Mouse (Mus musculus): ENCODE measurements around the gene Napsa. TPM values are rescaled to one million over a fixed set of nuclear protein-coding genes. Genes with fewer than 3 reads are reported as not detected.

Gene Napsa
- 162 to 248 TPM (median 207 TPM) in 3 replicates for total RNA-seq (2017)

DNA sequence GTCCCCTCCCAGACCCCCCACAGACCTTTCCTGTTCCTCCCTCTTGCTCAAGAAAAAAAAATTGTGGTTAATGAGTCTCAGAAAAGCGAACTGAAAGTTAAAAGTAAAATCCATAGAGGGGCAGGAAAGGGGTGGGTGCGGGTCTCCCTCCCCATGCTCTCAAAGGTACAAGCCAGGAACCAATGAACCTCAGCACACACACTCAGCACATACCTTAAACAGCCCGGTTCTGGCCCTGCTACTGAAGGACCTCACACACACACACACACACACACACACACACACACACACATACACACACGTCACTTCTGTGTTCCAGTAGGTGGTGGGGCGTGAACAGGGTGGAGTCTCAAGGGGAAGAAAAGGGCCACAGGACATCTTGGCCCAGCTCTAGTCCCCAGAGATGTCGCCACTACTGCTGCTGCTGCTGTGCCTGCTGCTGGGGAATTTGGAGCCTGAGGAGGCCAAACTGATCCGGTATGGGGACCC lies at the start of gene Napsa:
Gene Napsa, plus strand, starts transcription at position 168 of the 489 bp plus-strand sequence.
- peak; percentile 89 for ATAC-seq (replicated peaks; ENCODE audit: insufficient number of reproducible peaks, low FRiP score, low TSS enrichment, poor library complexity, severe bottlenecking)

DNA sequence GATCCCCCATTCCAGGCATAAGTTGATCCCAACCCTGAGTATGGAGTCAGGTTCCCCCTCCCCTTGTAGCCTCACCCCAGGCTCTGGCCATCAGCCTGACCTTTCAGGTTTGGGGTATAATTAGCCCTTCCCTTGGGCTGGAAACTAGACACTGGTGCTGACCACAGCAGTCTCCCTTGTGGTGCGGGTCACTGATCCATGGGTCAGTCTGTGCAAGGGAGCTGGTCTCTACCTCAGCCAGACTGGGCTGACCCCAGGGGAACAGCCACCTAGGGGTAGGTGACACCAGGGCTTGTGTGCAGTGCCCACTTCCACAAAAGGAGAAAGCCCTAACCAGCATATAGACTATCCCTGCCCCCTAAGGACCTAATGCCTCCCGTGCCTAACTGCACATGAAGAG lies 49.1 kb upstream of the Napsa start:
- no peak for ATAC-seq (replicated peaks; ENCODE audit: insufficient number of reproducible peaks, low FRiP score, low TSS enrichment, poor library complexity, severe bottlenecking)

DNA sequence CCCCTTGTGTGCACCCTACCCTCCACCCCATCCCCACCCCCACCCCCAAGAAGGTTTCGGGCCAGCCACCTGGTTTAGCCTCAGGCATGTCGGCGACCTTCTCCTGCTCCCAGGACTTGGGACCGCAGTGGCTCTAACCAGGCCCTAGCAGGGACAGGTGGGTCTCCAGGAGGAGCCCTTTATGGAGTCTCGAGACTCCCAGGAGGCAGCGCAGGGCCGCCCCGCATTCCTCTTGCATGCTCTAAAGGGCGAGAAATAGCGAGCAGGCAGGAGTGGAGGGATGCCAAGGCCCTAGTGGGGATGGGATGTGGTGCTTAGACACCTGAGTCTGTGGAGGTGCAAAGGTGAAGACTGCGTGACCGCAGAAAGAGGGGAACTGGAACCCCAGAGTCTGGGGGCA lies 47.7 kb upstream of the Napsa start, which contains the start of gene Mybpc2:
Gene Mybpc2, minus strand, starts transcription at position 155 of the 400 bp plus-strand sequence.
- no peak for ATAC-seq (replicated peaks; ENCODE audit: insufficient number of reproducible peaks, low FRiP score, low TSS enrichment, poor library complexity, severe bottlenecking)

DNA sequence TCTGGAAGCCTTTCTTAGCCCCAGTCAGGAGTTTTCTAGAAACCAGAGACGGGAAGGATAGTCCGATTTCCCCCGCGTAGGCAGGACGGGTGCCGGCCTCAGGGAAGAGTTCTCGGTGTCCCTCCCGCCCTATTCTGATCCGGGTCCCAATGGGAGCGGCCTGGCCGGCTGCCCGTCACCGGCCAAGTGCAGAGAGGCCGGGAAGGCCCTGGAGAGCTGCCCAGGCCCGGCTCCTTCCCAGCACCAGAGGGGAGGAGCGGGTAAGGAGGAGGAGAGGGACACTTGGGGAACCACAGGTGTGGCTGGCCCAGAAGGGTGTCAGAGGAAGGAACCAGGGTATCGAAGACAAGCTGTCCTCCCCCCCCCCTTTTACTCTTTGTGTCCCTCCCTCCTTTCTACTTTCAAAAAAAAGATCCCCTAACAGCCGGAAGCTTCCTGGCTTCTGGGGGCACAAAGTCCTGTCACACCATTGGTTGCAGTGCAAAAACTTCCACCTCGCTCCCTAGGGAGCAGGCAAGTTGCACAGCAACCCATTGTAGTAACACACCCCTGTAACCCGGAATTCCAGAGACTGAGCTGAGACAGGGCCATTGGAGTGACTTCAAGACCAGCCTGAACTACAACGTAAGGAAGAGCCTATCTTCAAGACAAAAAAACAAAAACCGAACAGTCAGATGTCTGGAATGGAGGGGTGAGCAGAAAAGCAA lies 46.9 kb upstream of the Napsa start:
- ATAC-seq (replicated peaks; ENCODE audit: insufficient number of reproducible peaks, low FRiP score, low TSS enrichment, poor library complexity, severe bottlenecking), result no peak

DNA sequence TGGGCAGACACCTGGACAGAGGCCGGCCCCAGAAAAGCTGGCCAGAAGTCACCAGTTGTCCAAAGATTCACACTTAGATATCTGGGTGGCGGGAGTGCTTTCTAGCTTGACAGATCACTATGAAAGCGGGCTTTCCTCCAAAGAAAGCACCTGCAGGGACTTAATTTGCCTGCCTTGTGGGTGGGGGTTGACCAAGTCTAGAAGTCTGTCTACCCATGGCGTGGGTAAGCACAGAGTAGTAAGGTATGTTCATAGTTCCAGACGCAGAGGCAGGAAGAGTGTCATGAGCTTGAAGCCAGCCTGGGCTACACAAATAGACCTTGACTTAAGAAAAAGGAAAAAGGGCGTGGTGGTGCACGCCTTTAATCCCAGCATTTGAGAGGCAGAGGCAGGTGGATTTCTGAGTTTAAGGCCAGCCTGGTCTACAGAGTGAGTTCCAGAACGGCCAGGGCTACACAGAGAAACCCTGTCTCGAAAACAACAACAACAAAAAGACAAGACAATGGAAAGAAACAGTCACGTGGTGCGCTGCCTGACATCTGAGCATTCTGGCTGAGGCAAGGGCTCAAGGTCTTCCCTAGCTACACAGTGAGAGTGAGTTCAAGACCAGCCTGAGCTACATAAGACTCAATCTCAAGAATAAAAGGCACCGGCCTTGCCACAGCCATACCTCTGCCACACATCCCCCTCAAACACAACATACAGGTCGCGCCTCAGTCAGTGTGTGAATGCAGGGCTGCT lies 45.6 kb upstream of the Napsa start:
- no peak for ATAC-seq (replicated peaks; ENCODE audit: insufficient number of reproducible peaks, low FRiP score, low TSS enrichment, poor library complexity, severe bottlenecking)

DNA sequence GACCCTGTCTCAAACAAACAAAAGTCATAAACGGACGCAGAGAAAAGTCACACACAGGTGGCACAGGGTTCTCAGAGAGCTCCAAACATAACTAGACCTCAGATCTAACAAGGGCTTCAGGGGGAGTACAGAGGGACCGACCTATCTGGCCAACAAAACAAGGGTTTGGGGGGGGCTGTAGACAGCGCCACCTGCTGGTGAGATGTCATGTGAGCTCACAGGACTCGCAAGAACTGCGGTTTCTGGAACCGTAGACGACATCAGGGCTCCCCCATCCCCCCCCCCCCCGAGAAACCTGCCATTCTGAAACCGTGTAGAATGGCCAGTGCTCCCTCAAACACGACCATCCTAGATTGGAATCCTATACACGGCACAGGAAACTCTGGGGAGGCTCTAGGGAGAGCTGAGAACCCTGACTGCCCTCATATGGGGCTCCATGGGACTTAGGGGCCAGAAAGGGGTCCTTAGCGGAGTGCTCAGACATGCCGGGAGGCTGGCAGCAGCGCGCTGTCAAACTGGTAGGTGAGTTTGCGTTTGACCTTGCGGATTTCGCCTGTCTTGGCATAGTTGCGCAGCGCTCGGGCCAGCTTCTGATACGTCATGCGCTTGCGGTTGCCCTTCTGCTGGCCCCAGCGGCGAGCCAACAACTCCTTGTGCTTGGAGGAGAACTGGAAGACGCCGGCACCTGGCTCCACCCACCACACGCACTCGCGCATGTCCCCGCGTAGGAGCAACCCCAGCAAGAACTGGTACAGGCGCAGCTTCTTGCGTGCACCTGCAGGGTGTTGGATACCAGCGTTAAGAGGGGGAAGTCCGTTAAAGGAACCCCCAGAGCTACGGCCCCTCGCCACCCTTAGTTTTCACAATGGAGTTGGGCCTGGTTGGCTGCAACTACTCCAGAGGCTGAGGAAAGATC lies 44.4 kb upstream of the Napsa start:
- peak; percentile 72 for ATAC-seq (replicated peaks; ENCODE audit: insufficient number of reproducible peaks, low FRiP score, low TSS enrichment, poor library complexity, severe bottlenecking)

DNA sequence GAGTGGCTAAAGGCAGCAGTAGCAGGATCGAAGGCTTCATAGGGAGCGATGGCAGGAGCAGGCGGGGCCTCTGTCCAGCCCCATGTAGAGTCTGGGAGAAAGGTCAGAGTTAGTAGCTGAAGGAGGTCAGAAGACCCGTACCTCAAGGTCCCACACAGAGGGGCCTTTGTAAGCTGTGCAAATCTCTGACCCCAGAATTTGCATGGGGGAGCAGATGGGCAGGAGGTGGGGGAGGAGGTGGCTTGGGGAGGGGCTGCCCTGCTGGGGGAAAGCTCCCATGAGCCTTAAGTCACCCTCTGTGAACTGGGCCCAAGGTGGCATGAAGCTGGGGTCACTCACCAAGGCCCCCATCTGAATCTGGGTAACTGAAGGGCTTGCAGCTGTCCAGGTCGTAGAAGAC lies 42.7 kb upstream of the Napsa start:
- no peak for ATAC-seq (replicated peaks; ENCODE audit: insufficient number of reproducible peaks, low FRiP score, low TSS enrichment, poor library complexity, severe bottlenecking)

DNA sequence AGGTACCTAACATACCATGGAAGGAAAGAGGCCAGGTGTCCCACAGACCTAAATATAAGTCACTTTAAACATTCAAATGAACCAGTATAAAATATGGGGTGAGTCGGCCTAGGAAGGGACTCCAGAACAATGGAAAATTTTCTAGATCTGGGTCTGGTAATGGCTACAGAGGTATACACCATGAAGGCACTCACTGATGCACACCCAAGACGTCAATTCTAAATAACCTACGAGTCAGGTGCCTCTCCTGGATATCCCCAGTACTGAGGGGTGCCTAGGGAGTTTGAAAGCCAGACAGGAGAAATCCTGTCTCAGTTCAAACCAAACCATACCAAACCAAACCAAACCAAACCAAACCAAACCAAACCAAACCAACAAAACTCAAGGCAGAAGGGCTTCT lies 41.7 kb upstream of the Napsa start:
- no peak for ATAC-seq (replicated peaks; ENCODE audit: insufficient number of reproducible peaks, low FRiP score, low TSS enrichment, poor library complexity, severe bottlenecking)

DNA sequence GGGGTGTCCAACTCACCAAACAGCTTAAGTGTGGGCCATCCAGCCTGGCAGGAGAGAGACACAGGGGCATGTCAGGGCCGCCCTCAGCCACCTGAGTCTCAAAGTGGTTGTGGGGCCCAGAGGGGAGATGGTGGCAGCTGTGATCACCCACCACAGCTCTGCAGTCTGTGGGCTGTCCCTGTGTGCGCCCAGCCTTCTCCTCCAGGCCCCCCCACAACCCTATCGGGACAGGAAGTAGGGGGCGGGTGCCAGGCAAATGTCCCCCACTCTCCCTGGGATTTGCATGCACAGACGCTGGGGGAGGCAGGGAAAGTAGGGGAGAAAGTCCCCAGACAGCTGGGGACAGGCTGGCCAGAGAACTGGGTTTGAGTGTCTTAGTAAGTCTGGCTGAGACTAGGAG lies 41.0 kb upstream of the Napsa start:
- ATAC-seq (replicated peaks; ENCODE audit: insufficient number of reproducible peaks, low FRiP score, low TSS enrichment, poor library complexity, severe bottlenecking), result no peak

DNA sequence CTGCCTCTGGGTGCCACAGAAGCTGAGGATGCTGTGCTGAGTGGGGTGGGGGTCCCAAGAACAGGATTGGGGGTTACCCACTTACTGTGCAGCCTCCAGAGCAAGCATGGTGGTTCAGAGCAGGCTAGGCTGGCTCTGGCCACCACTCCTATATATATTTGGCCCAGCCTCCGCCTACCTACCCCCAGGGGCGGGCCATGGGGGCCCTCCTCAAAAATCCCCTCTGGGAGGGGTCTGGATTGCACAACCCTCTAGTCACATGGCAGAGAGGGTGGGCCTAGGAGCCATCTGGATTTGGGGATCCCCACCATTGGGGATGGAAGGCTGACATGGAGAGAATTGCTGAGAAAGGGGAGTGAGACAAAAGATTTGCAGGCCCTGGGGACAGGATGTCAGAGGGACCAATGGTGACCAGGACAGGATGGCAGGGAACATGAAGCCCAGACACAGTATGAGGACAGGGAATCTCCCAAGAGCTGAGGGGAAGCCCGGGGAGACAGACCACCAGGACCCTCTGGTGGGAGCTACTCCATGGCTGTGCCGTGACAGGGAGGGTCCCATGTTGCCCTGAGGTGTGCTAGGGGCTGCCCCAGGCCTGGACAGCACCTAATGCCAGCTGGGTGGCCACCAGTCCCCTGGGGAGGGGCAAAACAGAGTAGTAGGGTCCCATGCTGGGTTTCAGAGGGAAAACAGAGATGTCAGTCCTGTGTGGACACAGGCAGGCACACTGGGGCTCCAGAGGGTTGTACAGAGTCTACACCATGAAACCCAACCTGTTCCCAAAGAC lies 40.0 kb upstream of the Napsa start, which contains the start of gene Spib:
Gene Spib, minus strand, starts transcription at position 126 of the 787 bp plus-strand sequence.
- ATAC-seq (replicated peaks; ENCODE audit: insufficient number of reproducible peaks, low FRiP score, low TSS enrichment, poor library complexity, severe bottlenecking), result no peak

DNA sequence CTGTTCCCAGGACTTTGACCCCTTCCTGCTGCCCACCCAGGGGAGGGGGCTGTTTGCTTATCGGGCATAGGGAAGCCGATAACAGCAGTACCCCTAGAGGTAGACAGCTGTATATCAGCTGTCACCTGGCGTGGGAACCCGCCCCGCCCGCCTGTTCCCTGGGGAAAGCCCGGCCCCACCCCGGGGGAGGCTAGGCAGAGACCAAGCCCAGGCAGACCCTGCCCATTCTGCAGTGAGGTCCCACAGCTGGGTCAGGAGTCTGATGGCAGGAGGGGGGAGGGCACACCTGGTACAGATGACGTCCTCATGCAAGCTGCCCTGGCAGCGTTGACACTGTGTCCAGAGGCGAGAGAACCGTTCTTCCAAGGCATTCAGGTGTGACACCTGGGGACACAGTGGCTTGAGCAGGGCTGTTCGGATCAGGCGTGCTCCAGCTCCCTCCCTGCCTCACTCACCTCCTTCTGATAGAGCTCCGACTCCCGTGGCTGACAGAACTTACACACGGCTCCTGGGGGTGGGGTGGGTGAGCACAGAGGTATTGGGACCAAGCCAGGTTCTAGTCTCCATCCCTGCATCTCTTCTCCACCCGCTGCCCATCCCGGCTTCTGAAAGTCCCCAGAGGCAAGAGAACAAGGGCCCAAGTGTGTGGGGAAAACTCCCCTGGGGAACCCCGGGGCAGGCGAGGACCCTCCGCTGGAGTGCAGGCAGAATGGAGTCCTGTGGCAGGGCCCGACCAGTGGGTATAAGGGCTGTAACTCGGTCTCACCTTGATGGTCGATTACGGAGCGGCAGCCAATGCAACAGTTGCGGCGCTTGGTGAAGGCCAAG lies 39.0 kb upstream of the Napsa start:
- ATAC-seq (replicated peaks; ENCODE audit: insufficient number of reproducible peaks, low FRiP score, low TSS enrichment, poor library complexity, severe bottlenecking), result no peak

DNA sequence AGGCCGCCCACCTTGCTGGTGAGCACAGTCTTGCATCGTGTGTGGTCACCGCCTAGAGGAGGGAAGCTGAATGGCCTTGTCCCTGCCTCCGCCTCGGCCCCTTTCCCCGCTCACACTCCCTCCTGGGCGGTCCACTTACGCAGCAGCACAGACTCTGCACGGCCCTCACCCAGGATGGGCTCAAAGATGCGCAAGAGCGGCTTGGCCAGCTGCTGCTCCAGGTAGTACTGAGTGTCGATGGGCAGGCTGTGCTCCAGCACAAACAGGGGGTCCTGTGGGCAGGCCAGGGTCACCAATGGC lies 38.5 kb upstream of the Napsa start:
- ATAC-seq (replicated peaks; ENCODE audit: insufficient number of reproducible peaks, low FRiP score, low TSS enrichment, poor library complexity, severe bottlenecking), result no peak

DNA sequence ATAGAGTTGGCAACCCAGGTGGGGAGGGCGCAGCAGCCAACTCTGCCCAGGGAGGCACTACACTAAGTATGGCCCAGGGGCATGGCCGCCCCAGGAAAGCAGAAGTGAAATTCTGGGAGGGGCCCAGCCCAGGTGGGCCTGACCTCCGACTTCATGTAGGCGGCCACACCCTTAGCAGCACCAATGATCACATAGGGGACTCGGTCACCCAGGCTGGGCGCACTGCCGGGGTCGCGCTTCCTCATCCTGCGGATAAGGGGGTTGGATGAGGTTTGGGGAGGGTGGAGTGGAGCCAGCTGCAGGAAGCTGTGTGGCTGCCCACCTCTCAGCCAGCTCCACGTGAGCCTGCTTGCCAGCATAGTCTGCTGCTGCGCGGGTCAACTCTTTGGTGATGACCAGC lies 37.9 kb upstream of the Napsa start:
- peak; percentile 54 for ATAC-seq (replicated peaks; ENCODE audit: insufficient number of reproducible peaks, low FRiP score, low TSS enrichment, poor library complexity, severe bottlenecking)

DNA sequence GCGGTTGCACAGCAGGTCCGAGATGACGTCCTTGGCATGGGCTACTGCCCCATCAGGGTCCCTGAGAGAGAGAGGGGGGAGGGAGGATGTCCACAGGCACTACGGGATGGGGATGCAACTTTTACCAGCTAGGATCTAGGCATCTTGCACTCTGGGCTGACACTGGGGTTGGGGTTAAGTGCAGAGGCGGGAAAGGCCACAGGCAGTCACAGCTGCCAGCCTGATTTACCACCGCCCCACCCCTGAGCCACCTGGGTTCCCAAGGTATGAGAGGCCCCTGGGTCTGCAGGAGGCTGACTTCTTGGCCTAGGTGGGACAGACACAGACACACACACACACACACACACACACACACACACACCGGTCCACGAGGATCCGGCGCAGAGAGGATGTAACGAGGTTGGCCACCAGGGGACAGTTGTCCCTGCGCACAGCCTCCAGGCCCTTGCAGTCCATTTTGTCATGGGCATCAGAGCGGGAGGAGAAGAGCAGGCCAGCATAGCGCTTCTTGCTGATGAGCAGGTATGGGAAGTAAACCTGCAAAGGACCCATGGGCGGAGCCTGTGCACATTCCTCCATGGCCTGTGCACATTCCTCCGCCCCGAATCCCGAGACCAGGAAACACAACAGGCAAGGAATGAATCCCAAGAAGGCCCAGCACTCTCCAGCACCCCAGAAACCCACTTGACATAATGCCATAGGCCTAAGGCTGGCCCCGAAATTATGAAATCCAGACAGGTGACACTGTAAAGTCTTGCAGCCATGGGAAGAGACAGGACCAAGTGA lies 37.3 kb upstream of the Napsa start:
- no peak for ATAC-seq (replicated peaks; ENCODE audit: insufficient number of reproducible peaks, low FRiP score, low TSS enrichment, poor library complexity, severe bottlenecking)

DNA sequence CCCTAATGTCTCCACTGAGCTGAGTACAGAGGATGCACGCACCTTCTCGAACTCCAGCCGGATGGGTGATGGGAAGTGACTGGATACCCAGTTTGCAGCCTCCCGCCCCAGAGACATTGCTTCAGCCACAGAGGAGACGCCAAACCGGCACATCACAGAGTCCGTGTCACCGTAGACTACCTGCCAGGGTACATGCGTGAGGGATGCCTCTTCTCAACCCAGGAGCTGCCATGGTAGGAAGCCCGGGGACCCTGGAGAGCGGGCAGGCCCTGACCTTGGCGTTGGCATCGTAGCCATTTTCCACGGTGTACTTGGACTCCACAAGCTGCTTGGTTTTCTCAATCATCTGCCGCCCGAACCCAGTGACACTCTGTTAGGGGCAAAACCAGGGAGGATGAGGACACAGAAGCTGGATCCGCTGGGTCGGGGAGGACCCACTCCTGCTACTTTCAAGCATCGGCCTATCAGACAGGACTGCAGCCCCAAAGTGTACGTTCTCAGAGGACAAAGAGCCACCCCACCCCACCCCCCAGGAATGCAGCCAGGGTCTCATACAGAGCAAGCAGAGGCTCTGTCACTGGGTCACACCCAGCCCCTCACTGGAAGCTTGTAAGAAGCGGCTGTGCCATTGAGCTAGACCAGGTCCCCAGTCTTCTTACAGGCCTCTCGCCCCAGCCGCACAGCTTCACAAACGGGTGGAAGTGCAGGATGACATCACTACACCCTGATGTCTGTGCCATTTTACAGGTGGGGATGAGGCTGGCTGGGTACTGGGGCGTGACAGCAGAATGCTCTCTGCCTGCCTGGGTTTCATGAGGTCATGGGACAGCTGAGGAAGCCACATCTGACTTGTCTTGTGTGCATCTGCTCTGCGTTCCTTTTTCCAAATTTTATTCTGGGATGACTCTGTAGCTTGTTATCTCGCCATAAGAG lies 36.3 kb upstream of the Napsa start:
- ATAC-seq (replicated peaks; ENCODE audit: insufficient number of reproducible peaks, low FRiP score, low TSS enrichment, poor library complexity, severe bottlenecking), result no peak

DNA sequence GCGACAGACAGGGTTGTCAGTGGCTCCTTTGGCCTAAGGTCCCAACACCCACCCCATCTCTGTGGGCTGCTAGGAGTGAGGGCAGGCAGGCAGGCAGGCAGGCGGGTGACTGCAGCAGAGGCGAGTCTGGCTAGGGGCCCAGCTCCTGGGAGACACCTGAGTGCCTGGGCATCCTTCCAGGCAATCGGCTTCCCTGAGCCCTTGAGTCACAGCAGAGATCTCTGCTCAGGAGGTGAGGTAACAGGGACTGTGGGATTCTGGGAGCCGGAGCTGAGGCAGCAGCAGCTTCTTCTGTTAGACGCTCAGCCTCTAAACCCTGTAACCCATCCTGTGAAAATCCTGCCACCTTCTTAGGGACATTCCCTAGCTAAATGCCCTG lies 35.6 kb upstream of the Napsa start:
- no peak for ATAC-seq (replicated peaks; ENCODE audit: insufficient number of reproducible peaks, low FRiP score, low TSS enrichment, poor library complexity, severe bottlenecking)

All from monocyte, adult 5-6 weeks (primary cell).